Mouse (Mus musculus): Measurements from ENCODE around the gene Resf1.

- TF ChIP-seq EP300 (IDR thresholded peaks at IDR 0.05; ENCODE audit: low read depth) (no peak), CTCF (IDR thresholded peaks at IDR 0.05; ENCODE audit: low read depth) (no peak)
These were observed 1.0 kb downstream of the Resf1 start for GRCm38 (mm10) chr6:149310226-149310625.
